Mouse (Mus musculus): ENCODE results near the gene Lrcol1. TPM values are rescaled to one million over a fixed set of nuclear protein-coding genes. Genes with fewer than 3 reads are reported as not detected.
A peak's percentile ranks its signal among the peaks of the same experiment; 100 is the strongest.

Gene Lrcol1
- not detected for total RNA-seq (2021)
- long read RNA-seq, experiment 1: 0 reads
- long read RNA-seq, experiment 2: 0 reads

DNA sequence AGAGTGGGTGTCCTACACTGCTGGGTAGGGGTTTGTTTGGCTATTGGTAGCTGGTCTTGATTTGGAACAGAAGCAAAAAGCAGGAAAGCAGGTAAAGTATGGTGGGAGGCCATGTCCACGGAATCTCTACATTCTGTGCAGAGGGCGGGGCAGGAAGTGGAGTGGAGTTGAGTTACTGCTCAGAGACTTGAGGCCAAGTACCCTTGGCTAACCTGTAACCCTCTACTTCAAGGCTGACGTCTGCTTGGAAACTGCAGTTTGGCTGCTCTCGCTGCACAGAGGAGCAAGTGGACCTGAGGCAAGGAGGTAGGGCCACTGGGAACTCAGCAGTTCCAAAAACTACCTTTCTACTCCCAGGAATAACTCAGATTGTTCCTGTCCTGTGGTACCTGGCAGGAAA lies at the start of gene Lrcol1:
Lrcol1 (plus strand) TSS at position 207 of the 400 bp plus-strand sequence.
- no peak for DNase-seq

- DNase-seq: no peak
These were observed 47.9 kb upstream of the Lrcol1 start for GRCm38 (mm10) chr5:110296637-110297036.

DNA sequence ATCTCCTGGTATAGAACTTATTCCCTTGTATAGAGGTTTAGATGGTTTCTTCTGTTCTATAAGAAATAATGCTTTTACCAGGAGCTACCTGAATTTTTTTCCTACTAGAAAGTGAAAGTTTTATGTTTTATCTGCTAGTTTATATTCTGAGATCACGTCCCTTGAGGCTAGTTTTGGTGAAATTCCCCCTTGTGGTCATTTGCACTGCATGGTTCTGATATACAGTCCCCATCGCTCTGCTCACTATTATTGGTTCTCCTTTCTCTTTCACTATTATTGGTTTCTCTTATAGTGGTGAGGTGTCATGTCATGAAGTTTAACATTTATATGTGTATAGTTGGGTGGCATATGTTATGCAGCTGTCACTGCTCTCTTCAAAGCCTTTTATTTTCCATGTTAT lies 43.9 kb upstream of the Lrcol1 start:
- no peak for DNase-seq

DNA sequence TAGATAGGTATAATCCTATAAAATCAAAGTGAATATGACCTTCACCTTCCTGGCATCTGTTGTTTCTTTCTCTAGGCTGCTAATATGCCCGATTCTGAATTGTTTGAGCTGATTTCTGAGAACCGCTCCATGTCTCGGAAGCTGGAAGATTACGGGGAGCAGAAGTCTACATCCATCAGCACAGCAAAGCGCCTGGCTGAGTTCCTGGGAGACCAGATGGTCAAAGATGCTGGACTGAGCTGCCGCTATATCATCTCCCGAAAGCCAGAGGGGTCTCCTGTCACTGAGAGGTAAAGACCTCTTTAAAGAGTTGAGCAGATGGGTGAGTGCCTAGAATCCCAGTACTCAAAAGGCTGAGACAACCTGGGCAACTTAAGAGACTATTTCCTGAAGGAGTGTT lies 35.7 kb upstream of the Lrcol1 start:
- no peak for DNase-seq

GRCm38 (mm10) chr5:110313127-110313526 lies 31.4 kb upstream of the Lrcol1 start:
- no peak for DNase-seq

- DNase-seq: peak in 1 of 2 experiments; percentile 11
These were observed 14.0 kb upstream of the Lrcol1 start for GRCm38 (mm10) chr5:110330508-110330907.

DNA sequence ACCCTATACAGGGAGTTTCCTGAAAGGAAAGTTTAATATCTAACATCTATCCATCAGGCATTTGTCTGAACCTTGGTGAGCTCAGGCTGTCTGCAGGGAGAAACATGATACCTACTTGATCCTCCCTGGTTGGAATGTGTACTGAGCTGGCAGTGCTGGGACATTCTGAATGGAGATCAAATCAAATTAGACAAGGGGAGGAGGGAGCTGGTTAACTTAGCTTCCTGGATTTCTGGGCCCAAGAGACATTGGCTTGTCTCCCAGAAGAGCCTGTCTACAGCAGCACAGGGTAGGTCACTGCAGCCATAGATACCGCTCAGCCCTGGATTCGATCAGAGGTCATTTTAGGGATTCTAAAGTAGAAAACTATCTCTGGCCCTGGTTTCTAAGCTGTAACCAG lies 5.7 kb upstream of the Lrcol1 start:
- DNase-seq: no peak

DNA sequence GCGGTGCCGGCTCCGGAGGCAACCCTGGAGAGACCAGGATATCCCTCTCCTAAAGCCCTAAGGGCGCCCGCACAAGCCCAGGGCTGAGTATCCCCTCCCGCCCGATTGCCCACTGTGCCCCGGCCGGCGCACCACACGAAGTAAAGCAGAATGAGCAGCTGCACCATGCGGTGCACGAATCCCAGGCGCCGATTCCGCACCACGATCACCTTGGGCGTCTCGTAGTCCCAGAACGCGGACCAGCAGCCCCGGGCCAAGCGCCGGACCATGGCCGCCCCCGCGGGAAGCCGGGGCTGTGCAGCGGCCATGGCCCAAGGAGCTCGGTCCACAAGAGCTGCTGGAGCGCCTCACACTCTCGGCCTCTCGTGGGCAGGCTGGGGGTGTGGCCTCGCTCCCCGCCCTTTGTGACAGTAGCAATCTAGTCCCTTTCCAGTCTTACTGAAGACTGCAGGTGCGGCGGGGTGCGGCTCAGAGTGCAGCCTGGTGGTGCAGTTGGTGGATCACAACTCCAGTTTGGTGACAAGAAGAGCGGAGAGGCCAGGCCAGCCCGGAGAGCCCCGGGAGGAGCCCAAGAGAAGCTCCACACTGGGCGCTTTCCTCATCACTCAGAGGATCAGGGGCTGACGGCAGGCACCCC lies 1.8 kb upstream of the Lrcol1 start, which contains the start of gene P2rx2:
P2rx2 (minus strand) TSS at position 565 of the 637 bp plus-strand sequence.
- DNase-seq: peak; percentile 75 to 81

DNA sequence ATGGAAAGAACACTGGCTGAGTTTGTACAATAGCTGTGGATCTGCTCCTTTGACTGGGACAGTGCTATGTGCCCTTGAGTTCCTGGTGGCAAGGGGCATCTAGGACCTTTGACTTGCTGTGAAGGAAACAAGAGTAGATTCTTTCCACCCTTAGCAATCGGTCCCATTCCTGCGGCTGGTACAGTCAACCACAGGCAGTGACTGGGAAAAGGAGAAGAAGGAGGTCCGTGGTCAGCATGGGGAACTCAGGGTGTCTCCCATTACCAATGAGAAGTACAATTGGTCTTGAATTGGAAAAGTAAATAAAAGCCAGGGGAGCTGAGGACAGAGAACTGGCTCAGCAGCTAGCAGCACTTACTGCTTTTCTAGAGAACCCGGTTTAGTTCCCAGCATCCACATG lies 1.0 kb downstream of the Lrcol1 start:
- DNase-seq: no peak

- no peak for DNase-seq
These were observed 2.5 kb downstream of the Lrcol1 start for GRCm38 (mm10) chr5:110347006-110347405.

GRCm38 (mm10) chr5:110354716-110355115 lies 10.2 kb downstream of the Lrcol1 start:
- DNase-seq: peak; percentile 51 to 59

DNA sequence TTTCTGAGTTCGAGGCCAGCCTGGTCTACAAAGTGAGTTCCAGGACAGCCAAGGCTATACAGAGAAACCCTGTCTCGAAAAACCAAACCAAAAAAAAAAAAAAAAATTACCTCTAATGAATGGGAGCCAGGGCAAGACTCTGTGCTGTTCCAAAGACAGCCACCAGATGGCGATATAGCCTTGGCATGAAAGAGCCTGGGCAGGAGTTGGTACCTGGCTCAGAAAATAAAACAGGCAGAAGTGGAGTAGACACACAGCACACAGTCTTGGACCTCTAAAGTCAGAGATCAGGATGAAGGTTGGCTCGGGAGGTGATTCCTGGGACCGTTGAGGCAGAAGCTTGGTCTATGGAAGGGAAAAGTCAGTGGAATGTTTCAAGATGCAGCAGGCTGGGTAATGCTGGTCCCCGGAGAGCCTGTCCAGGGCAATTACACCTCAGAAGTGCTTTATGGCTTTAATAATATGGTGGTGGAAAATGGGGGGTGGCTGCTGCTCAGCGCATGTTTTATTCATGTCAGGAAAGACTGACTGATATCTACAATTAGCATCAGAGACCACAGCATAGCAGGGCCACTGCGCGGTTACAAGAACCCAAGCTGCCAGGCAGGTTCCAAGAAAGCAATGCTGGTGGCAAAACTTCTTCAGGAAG lies 13.1 kb downstream of the Lrcol1 start:
- DNase-seq: peak; percentile 83

- DNase-seq: peak; percentile 46 to 58
These were observed 16.9 kb downstream of the Lrcol1 start for GRCm38 (mm10) chr5:110361465-110361864.

GRCm38 (mm10) chr5:110362813-110363178 lies 18.3 kb downstream of the Lrcol1 start:
- no peak for DNase-seq

DNA sequence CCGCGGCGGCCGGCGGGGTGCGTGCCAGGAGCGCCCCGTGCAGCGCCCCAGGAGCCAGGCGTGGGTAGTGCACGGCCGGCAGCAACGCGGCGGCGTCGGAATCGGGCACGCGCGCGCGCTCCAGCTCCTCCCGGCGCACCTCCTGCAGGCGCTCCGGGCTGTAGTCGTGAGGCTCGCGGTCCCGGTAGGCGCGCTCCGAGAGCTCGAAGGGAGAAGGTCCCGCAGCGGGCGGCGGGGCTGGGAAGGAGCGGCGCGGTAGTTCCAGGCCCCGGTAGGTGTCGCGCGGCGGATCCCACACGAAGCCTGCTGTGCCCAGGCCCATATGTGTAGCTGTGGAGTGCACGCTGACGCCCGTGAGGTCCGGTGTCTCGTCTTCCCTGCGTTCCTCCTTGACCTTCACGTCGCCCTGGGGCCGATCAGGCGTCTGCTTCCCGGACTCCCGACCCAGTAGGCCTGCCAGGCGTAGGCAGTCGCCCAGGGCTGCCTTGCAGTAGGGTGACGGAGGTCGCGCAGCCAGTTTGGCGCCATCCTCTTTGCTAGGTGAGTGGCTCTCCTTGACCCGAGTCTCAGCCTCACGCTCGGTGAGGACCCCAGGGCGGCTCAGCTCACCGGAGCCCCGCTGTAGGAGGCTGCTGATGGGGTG lies 18.8 kb downstream of the Lrcol1 start:
- DNase-seq: peak; percentile 90 to 93

DNA sequence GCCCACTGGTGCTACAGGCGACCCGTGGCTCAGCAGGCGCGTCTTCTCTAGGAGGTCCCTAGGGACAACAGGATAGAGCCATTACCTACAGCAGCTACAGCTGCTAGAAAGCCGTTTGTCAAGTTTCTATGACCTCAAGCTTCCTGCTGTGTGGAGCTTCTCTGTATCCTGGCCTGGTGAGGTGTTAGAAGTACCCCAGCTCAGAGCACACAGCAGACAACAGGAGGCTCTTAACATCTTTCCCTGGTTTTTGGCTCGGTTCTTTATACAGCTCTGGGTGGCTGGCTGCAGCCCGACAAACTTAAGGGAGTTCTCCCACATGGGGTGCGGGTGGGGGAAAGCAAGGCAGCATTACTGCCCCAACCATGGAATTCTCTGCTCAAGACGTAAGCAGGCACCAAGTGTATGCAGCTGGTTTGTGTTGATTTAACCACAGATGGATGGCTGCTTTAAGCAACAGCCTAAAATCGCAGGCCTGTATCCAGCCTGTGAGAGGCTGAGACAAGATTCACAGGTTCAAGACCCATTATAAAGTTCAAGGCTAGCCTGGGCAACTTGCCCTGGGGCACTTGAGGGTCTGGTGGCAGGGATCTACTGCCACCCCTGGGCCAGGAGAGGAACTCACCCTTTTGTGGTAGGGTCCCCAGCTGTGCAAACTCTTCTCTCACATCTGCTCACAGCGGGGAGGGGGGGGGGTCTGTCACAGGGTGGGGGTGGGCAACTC lies 19.5 kb downstream of the Lrcol1 start:
- DNase-seq: peak; percentile 48 to 55

DNA sequence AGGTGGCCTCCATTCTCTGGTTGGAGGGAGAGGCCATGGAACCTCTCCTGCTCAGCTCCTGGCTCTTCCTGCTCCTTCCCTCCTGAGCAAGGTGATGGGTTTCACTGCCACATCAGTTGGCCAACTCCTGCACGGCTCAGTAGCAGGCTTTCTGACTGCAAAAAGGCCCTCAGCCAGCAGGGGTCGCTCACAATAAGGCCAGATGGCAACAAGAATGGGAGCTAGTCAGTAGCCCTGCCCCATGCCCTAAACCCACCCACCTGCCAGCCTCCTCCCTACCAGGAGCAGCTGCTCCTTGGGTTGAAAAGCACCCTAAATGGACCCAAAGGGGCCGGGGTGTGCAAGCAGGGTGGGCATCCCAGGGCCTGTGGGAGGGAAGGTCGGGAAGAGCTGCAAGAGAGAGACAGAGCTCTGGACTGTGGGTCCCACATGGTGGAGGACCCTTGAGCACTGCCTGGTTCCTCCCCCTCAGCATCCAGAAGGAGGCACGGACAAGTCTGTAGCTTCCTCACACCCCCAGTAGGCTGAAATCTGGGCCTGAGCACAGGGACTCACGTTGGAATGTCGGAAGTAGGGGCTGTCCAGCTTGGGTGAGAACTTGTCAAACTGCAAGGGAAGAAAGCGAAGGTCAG lies 32.4 kb downstream of the Lrcol1 start:
- DNase-seq: peak; percentile 78 to 85

DNA sequence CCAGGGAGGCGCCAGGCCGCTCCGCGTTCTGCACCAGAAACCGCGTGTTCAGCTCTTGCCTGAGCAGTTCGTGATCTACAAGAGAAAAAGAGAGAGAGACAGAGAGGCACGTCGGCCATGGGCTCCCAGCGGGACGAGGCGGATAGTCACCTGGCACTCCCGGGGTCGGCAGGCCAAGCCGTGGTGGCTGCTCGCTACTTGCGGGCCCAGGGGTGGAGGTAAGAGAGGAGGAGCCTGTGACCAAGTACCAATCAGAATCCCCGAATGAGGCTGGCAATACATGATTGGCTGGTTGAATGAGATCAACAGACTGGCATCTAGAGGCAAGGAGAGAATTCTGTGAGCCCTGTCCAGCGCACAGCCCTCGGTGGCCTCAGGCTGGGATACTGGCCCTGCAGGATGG lies 33.7 kb downstream of the Lrcol1 start:
- no peak for DNase-seq

DNA sequence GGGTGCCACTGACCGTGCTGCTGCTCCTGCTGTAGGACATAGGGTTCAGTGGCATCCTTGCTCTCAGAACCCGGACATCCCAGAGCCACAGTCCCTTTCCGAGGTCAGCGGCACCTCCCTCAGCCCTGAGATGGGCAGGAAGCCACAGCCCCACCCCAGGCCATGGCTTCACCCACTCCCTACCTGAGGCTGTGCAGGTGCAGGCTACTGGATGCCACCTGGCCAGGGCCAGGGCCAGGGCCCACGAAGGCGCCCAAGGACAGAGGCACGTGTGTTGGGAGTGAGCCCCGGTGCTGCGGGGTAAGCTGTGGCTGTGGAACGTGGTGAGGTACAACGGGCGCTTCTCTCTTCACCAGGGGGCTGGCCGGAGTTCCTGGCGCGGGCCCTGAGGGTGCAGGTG lies 34.6 kb downstream of the Lrcol1 start:
- no peak for DNase-seq

GRCm38 (mm10) chr5:110379823-110380222 lies 35.3 kb downstream of the Lrcol1 start:
- DNase-seq: no peak

GRCm38 (mm10) chr5:110384491-110384890 lies 40.0 kb downstream of the Lrcol1 start:
- peak in 1 of 2 experiments; percentile 42 for DNase-seq

DNA sequence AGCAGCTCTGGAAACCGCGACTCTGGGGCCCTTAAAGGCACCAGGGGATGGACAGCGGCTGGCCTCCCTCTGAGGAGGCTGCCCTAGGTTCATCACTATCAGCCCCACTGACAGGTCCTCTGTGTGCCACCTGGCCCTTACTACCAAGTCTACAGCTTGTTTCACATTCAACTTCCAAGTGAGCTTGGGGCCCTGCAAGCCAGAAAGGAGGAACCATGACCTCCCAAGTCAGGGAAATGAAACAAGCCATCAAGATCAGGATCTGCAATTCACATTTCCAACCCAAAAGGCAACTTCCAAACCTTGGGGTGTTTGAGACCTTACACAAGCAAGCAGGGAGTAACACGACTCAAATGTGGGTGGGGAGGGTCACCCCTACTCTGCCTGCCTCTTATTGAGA lies 40.7 kb downstream of the Lrcol1 start:
- no peak for DNase-seq

Measured in adrenal gland, postnatal 36 days (tissue).